Mouse (Mus musculus): ENCODE results near the gene Hif3a.
"Not testable (repeated sequence)": the region's sequence is repeated elsewhere in the genome, so short reads cannot be mapped to it uniquely, and the experiment has no call there.

Gene Hif3a

GRCm38 (mm10) chr7:17062389-17062788 lies at the start of gene Hif3a:
Hif3a (minus strand) TSS chr7:17062427.
- no peak for DNase-seq (ENCODE audit: low read depth)

GRCm38 (mm10) chr7:17101631-17102030 lies 39.4 kb upstream of the Hif3a start:
- DNase-seq (ENCODE audit: low read depth), result not testable (repeated sequence)

- DNase-seq (ENCODE audit: low read depth), result peak; percentile 12
Observed at GRCm38 (mm10) chr7:17091280-17091679, 29.1 kb upstream of the Hif3a start.

GRCm38 (mm10) chr7:17090058-17090585 lies 27.9 kb upstream of the Hif3a start:
- no peak for DNase-seq (ENCODE audit: low read depth)

GRCm38 (mm10) chr7:17087731-17088130 lies 25.5 kb upstream of the Hif3a start:
- no peak for DNase-seq (ENCODE audit: low read depth)

- no peak for DNase-seq (ENCODE audit: low read depth)
Observed at GRCm38 (mm10) chr7:17082766-17083165, 20.5 kb upstream of the Hif3a start.

- DNase-seq (ENCODE audit: low read depth), result no peak
Observed at GRCm38 (mm10) chr7:17078076-17078654, 15.9 kb upstream of the Hif3a start.

- no peak for DNase-seq (ENCODE audit: low read depth)
Observed at GRCm38 (mm10) chr7:17076542-17076941, 14.3 kb upstream of the Hif3a start.

GRCm38 (mm10) chr7:17073904-17074615 lies 11.8 kb upstream of the Hif3a start, which contains the start of gene Psg16:
Psg16 (plus strand) TSS chr7:17074040.
- no peak for DNase-seq (ENCODE audit: low read depth)

- no peak for DNase-seq (ENCODE audit: low read depth)
Observed at GRCm38 (mm10) chr7:17073513-17073903, 11.3 kb upstream of the Hif3a start.

GRCm38 (mm10) chr7:17067651-17068050 lies 5.4 kb upstream of the Hif3a start:
- DNase-seq (ENCODE audit: low read depth), result not testable (repeated sequence)

GRCm38 (mm10) chr7:17067000-17067399 lies 4.8 kb upstream of the Hif3a start:
- no peak for DNase-seq (ENCODE audit: low read depth)

- DNase-seq (ENCODE audit: low read depth), result peak; percentile 69
Observed at GRCm38 (mm10) chr7:17066412-17066811, 4.2 kb upstream of the Hif3a start.

- DNase-seq (ENCODE audit: low read depth), result no peak
Observed at GRCm38 (mm10) chr7:17065620-17066019, 3.4 kb upstream of the Hif3a start.

GRCm38 (mm10) chr7:17062845-17063244 lies 618 bp upstream of the Hif3a start:
- DNase-seq (ENCODE audit: low read depth), result no peak

- no peak for DNase-seq (ENCODE audit: low read depth)
Observed at GRCm38 (mm10) chr7:17060782-17061605, 1.2 kb downstream of the Hif3a start.

- no peak for DNase-seq (ENCODE audit: low read depth)
Observed at GRCm38 (mm10) chr7:17060031-17060781, 2.0 kb downstream of the Hif3a start.

- no peak for DNase-seq (ENCODE audit: low read depth)
Observed at GRCm38 (mm10) chr7:17059463-17059844, 2.8 kb downstream of the Hif3a start.

GRCm38 (mm10) chr7:17058816-17059462 lies 3.3 kb downstream of the Hif3a start:
- DNase-seq (ENCODE audit: low read depth), result no peak

GRCm38 (mm10) chr7:17058071-17058689 lies 4.0 kb downstream of the Hif3a start:
- DNase-seq (ENCODE audit: low read depth), result peak; percentile 73
